Mouse (Mus musculus) thymus, postnatal 36 days (tissue): ENCODE measurements around the gene Slc35b3.
A peak's percentile ranks its signal among the peaks of the same experiment; 100 is the strongest.

ENCODE experiments used
- DNase-seq, 2 experiments: peaks; one replicate each; pipeline ENCODE4 v3.0.0; 2022; ENCODE audit warnings: mixed read lengths in 2 of 2

Gene Slc35b3

GRCm38 (mm10) chr13:38960063-38961050 is at the start of gene Slc35b3:
Gene Slc35b3, minus strand, starts transcription at chr13:38960875.
- peak; percentile 88 for DNase-seq

GRCm38 (mm10) chr13:39010280-39010679 is 49.6 kb upstream of the Slc35b3 start:
- no peak for DNase-seq

- no peak for DNase-seq
Observed at GRCm38 (mm10) chr13:39003101-39003762, 42.6 kb upstream of the Slc35b3 start.

- DNase-seq: no peak
Observed at GRCm38 (mm10) chr13:39002424-39002823, 41.7 kb upstream of the Slc35b3 start.

GRCm38 (mm10) chr13:39001434-39001833 is 40.8 kb upstream of the Slc35b3 start:
- no peak for DNase-seq

GRCm38 (mm10) chr13:38998958-38999357 is 38.3 kb upstream of the Slc35b3 start:
- DNase-seq: no peak

- DNase-seq: no peak
Observed at GRCm38 (mm10) chr13:38992529-38992928, 31.9 kb upstream of the Slc35b3 start.

GRCm38 (mm10) chr13:38983751-38984150 is 23.1 kb upstream of the Slc35b3 start:
- DNase-seq: no peak

- no peak for DNase-seq
Observed at GRCm38 (mm10) chr13:38980900-38981299, 20.2 kb upstream of the Slc35b3 start.

- DNase-seq: no peak
Observed at GRCm38 (mm10) chr13:38976978-38977377, 16.3 kb upstream of the Slc35b3 start.

- DNase-seq: no peak
Observed at GRCm38 (mm10) chr13:38975853-38976252, 15.2 kb upstream of the Slc35b3 start.

GRCm38 (mm10) chr13:38972602-38973001 is 11.9 kb upstream of the Slc35b3 start:
- no peak for DNase-seq

- no peak for DNase-seq
Observed at GRCm38 (mm10) chr13:38971047-38971446, 10.4 kb upstream of the Slc35b3 start.

- DNase-seq: no peak
Observed at GRCm38 (mm10) chr13:38967518-38967917, 6.8 kb upstream of the Slc35b3 start.

GRCm38 (mm10) chr13:38966922-38967448 is 6.3 kb upstream of the Slc35b3 start:
- no peak for DNase-seq

GRCm38 (mm10) chr13:38962771-38963170 is 2.1 kb upstream of the Slc35b3 start:
- no peak for DNase-seq

- DNase-seq: no peak
Observed at GRCm38 (mm10) chr13:38958037-38958436, 2.6 kb downstream of the Slc35b3 start.

- no peak for DNase-seq
Observed at GRCm38 (mm10) chr13:38946296-38947012, 14.2 kb downstream of the Slc35b3 start.

GRCm38 (mm10) chr13:38945767-38946166 is 14.9 kb downstream of the Slc35b3 start:
- DNase-seq: no peak

- DNase-seq: no peak
Observed at GRCm38 (mm10) chr13:38944951-38945350, 15.7 kb downstream of the Slc35b3 start.

GRCm38 (mm10) chr13:38941786-38942185 is 18.9 kb downstream of the Slc35b3 start:
- DNase-seq: no peak

GRCm38 (mm10) chr13:38941280-38941679 is 19.4 kb downstream of the Slc35b3 start:
- no peak for DNase-seq

- no peak for DNase-seq
Observed at GRCm38 (mm10) chr13:38938433-38938832, 22.2 kb downstream of the Slc35b3 start.
